Mouse (Mus musculus) ES-Bruce4 (cell line): ENCODE data around the gene Twf1.

Source experiments
- CTCF ChIP-seq: IDR thresholded peaks from one replicate; pipeline ENCODE4 v1.8.1; 2011; ENCODE audit warnings: low read depth, low read length
- EP300 ChIP-seq: IDR thresholded peaks from 2 replicates; pipeline ENCODE4 v1.6.1; 2011; ENCODE audit warnings: low read depth, low read length; ENCODE audit not compliant: insufficient read depth
- POLR2A ChIP-seq: IDR thresholded peaks from one replicate; pipeline ENCODE4 v1.8.1; 2011; ENCODE audit warnings: low read length; ENCODE audit not compliant: insufficient read depth

- TF ChIP-seq POLR2A (no peak), CTCF (no peak), EP300 (no peak)
These were observed 21.1 kb downstream of the Twf1 start for GRCm38 (mm10) chr15:94568496-94569182.
